Mouse (Mus musculus) hindbrain, embryonic 13.5 days (tissue): ENCODE data around the gene St7. TPM values are rescaled to one million over a fixed set of nuclear protein-coding genes. Genes with fewer than 3 reads are reported as not detected.

Experiments
- ATAC-seq: fragments of 200-750 bp; cut with Nextera tagmentation; 2 replicates; pipeline ENCODE4 v1.8.0; 2017; ENCODE audit warnings: moderate TSS enrichment; ENCODE audit not compliant: low FRiP score
- H3K27ac ChIP-seq: fragments of 300-500 bp; sonication (generic); 2 replicates; pipeline ENCODE4 v1.5.1; 2015; ENCODE audit warnings: inconsistent platforms, mild to moderate bottlenecking, moderate library complexity
- H3K27me3 ChIP-seq: fragments of 300-500 bp; sonication (generic); 2 replicates; pipeline ENCODE4 v1.6.1; 2015; ENCODE audit warnings: mild to moderate bottlenecking, inconsistent platforms
- H3K36me3 ChIP-seq: fragments of 300-500 bp; sonication (generic); 2 replicates; pipeline ENCODE4 v1.6.1; 2015; ENCODE audit warnings: mild to moderate bottlenecking, inconsistent platforms
- H3K4me1 ChIP-seq: fragments of 300-500 bp; sonication (generic); replicated peaks from 2 replicates; pipeline ENCODE4 v1.6.1; 2015; ENCODE audit warnings: inconsistent platforms
- H3K4me2 ChIP-seq: fragments of 300-500 bp; sonication (generic); 2 replicates; pipeline ENCODE4 v1.6.1; 2015; ENCODE audit warnings: inconsistent platforms, mild to moderate bottlenecking, moderate library complexity
- H3K4me3 ChIP-seq: fragments of 300-500 bp; sonication (generic); 2 replicates; pipeline ENCODE4 v1.5.1; 2015; ENCODE audit warnings: mild to moderate bottlenecking, inconsistent platforms
- H3K9ac ChIP-seq: fragments of 300-500 bp; sonication (generic); 2 replicates; pipeline ENCODE4 v1.6.1; 2015; ENCODE audit warnings: mild to moderate bottlenecking, inconsistent platforms
- H3K9me3 ChIP-seq: fragments of 300-500 bp; sonication (generic); 2 replicates; pipeline ENCODE4 v1.6.1; 2016; ENCODE audit warnings: inconsistent platforms
- WGBS: fragments of 180-500 bp; shearing (Covaris S2); methylation state at CpG from one replicate; pipeline ENCODE4 v1.1.7; 2015; 5-methylcytosine and 5-hydroxymethylcytosine counted together
- polyA plus RNA-seq: library from polyadenylated mRNA; unstranded; fragments of >200 nt; fragmentation: Nextera tagmentation; extraction: Ambion mirVana; gene quantifications from 2 replicates; pipeline ENCODE4 v1.2.1, GENCODE M21; 2015

The St7 gene
- polyA plus RNA-seq, 1 experiment from 2014 or later: 57.8 TPM

DNA sequence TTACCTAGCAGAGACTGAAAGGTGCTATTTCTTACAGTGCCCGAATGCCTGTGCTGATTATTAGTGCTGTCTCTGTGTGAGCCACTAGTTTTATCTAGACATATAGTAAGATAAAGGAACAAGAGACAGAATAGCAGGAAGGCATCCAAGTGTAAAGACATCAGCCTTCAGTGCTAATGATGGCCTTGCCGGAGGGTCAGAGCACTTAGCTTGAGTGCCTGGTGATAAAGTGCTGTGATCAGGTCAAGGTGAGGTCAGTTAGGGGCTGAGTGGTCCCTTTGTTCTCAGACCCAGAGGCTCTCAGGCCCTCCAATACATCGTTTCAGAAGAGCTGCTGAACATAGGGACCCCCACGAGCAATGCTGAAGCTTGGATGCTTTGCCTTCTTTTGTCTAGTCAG lies 113.8 kb downstream of the St7 start:
- no peaks in the 10 kb centered on the region for H3K36me3 ChIP-seq
- no peak overlapping the region for H3K9ac ChIP-seq
- H3K4me2 ChIP-seq: no peak overlapping the region
- ATAC-seq: no peak
- 13% methylated on average over 4 of the region's 4 CpGs for WGBS
- H3K27me3 ChIP-seq: no peaks in the 10 kb centered on the region
- no peak overlapping the region for H3K4me3 ChIP-seq
- H3K27ac ChIP-seq: peak overlapping the region; percentile 6; the same call in 1 of the 2 replicates
- H3K4me1 ChIP-seq: peaks cover 6% of the 10 kb centered on the region
- H3K9me3 ChIP-seq: no peaks in the 10 kb centered on the region

DNA sequence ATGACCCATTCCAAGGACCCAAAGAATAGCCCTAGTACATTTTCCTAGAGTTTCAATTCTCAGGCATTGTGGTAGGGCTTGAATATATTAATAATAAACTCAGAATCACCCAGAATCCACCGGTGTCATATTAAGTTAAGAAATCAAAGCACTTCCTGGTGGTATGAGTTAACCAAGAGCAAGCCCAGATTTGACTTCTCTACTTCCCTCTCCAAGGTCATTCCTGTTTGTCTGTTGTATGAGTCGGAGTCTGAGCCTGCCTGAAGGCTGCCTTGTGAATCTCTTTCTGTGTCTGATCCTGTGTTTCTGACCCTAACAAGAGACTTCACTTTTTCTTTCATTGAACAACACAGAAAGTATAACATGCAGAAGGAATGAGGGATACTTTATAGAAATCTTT lies 118.3 kb downstream of the St7 start:
- Histone ChIP-seq H3K27me3 (no peaks in the 10 kb centered on the region), H3K36me3 (no peaks in the 10 kb centered on the region), H3K27ac (no peak overlapping the region), H3K9ac (no peak overlapping the region), H3K4me3 (no peak overlapping the region), H3K4me2 (no peak overlapping the region), H3K9me3 (no peaks in the 10 kb centered on the region), H3K4me1 (peaks cover 17% of the 10 kb centered on the region)
- ATAC-seq: no peak
- 93% methylated on average over 2 of the region's 2 CpGs for WGBS

DNA sequence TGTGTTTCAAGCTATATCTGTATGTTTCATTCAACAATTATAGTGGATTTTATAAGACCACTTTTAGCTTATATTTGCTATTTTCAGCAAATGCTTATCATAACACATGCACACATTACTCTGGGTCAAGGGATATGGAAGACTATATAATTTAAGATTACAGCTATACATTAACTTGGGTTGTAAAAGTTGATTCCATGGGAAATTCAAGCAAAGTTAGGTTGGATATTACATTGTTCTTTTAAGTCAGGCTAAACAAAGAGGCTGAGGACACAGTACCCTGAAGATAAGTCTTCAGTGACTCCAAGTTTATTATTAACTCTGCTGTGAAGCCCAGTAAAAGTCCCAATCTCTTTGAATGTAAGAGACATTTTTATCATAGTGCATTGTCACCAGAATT lies 118.8 kb downstream of the St7 start:
- no peaks in the 10 kb centered on the region for H3K9me3 ChIP-seq
- no peak overlapping the region for H3K4me3 ChIP-seq
- peaks cover 18% of the 10 kb centered on the region for H3K4me1 ChIP-seq
- ATAC-seq: no peak
- no peaks in the 10 kb centered on the region for H3K27me3 ChIP-seq
- no peak overlapping the region for H3K27ac ChIP-seq
- no peaks in the 10 kb centered on the region for H3K36me3 ChIP-seq
- H3K9ac ChIP-seq: no peak overlapping the region
- H3K4me2 ChIP-seq: no peak overlapping the region

DNA sequence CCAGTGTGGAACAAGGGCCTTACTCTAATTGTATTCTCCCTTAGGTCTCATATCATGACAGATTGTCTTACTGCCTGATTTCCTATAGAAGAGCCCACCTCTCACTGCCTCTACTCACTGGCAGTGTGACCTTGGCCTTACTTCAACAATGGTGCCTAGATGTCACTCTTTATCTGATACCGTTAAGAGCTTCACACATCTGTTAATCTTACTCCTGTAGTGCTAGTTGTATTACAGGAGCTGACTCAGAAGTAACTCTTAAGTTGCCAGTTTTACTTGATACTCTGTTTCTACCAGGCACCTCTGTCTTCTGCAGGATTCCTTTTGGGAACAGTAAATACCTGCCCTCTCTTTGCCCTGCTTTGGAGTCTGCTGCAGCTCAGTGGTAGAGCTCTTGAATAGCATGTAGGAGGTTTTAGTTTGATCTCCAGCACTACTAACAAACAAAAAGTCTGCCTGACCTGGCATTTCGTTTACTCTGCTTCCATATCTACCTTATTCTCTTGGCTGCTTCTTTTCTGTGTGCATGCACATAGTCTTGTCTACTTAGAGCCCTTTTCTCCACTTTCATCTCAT lies 121.4 kb downstream of the St7 start:
- no peaks in the 10 kb centered on the region for H3K9me3 ChIP-seq
- WGBS: 55% methylated on average over 2 of the region's 2 CpGs
- H3K4me1 ChIP-seq: peaks cover 22% of the 10 kb centered on the region
- no peak; the same call in 1 of the 2 replicates for ATAC-seq
- H3K4me2 ChIP-seq: no peak overlapping the region
- no peaks in the 10 kb centered on the region for H3K27me3 ChIP-seq
- H3K27ac ChIP-seq: no peak overlapping the region
- H3K9ac ChIP-seq: no peak overlapping the region
- H3K4me3 ChIP-seq: no peak overlapping the region
- H3K36me3 ChIP-seq: no peaks in the 10 kb centered on the region

DNA sequence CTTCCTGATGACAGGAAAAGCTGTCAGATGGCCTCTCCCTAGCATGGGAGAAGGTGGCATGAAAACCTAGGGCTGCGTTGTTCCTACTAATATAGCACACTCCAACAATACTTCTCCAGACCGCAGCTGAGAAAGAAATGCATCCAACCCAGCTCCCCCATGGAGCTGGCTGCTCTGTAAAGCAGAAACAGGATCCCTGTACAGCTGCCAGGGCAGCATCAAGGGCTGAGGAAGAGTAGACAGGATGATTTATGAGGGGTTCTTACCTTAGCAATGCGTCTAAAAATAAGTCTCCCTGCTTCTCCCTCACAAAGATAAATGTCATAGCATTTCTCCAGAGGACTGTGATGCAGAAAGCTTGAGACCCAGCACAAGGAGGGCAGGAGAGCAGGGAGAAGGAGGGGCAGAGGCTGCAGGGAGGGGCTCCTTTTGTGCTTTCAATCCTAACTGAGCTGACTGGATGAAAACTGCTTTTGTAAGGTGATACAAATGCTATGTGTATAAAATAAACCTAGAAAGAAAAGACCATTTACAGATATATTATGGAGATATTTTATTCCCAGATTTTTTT lies 124.2 kb downstream of the St7 start:
- peak overlapping the region; percentile 31; the same call in 1 of the 2 replicates for H3K9ac ChIP-seq

DNA sequence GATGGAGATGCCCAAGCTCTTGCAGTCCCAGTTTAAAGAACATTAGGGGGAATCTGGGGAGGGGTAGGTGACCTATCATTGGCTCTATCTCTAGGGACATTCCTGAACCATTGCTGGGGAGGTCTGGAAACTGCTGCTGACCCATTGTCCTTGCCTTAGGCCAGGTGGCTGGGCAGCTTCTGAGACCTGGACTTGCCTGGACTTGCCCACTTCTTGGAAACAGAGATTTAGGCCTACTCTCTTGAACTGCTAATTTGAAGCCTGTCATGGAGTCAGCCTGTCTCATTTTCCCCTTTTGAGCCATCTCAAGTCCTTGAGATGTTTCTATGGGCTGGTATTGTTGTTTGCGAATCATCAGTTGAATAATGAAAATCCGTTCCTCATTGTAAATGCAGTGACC lies 130.9 kb downstream of the St7 start:
- no peak for ATAC-seq
- WGBS: 96% methylated on average over 2 of the region's 2 CpGs
- Histone ChIP-seq H3K9me3 (no peaks in the 10 kb centered on the region), H3K4me3 (no peak overlapping the region), H3K27me3 (no peaks in the 10 kb centered on the region), H3K4me1 (no peaks in the 10 kb centered on the region), H3K4me2 (no peak overlapping the region), H3K36me3 (peaks cover 15% of the 10 kb centered on the region), H3K27ac (no peak overlapping the region), H3K9ac (no peak overlapping the region)

More for the DNA sequence above, 124.2 kb downstream of the St7 start:
- peak; percentile 80 for ATAC-seq
- H3K27ac ChIP-seq: peak overlapping the region; percentile 83
- H3K4me2 ChIP-seq: peak overlapping the region; percentile 13; the same call in 1 of the 2 replicates
- H3K27me3 ChIP-seq: no peaks in the 10 kb centered on the region
- 9% methylated on average over 3 of the region's 3 CpGs for WGBS
- H3K36me3 ChIP-seq: peaks cover 7% of the 10 kb centered on the region
- H3K4me1 ChIP-seq: peaks cover 22% of the 10 kb centered on the region
- H3K4me3 ChIP-seq: no peak overlapping the region
- no peaks in the 10 kb centered on the region for H3K9me3 ChIP-seq

DNA sequence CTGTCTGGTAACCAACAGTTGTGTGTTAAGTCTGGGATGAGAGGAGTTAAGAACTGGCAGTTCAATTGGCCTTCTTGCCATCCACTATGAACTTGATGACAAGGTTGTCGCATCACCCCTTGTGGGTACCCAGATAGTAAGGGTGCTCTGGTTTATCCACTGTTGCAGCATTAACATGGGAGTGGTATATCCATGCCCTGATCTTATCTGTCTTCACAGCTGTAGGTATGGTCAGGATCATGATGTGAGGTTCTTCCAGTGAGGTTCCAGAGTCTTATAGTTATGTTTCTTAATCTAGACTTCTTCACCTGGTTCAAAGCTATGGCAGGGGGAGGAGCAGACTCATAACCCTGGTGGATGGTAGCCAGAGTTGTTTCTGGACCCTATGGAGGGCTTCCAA lies 132.0 kb downstream of the St7 start:
- 97% methylated on average over 1 of the region's 1 CpGs for WGBS
- no peak overlapping the region for H3K27ac ChIP-seq
- H3K4me2 ChIP-seq: no peak overlapping the region
- H3K36me3 ChIP-seq: peaks cover 23% of the 10 kb centered on the region
- H3K9ac ChIP-seq: no peak overlapping the region
- ATAC-seq: no peak
- no peaks in the 10 kb centered on the region for H3K9me3 ChIP-seq
- H3K27me3 ChIP-seq: no peaks in the 10 kb centered on the region
- no peak overlapping the region for H3K4me3 ChIP-seq
- no peaks in the 10 kb centered on the region for H3K4me1 ChIP-seq

DNA sequence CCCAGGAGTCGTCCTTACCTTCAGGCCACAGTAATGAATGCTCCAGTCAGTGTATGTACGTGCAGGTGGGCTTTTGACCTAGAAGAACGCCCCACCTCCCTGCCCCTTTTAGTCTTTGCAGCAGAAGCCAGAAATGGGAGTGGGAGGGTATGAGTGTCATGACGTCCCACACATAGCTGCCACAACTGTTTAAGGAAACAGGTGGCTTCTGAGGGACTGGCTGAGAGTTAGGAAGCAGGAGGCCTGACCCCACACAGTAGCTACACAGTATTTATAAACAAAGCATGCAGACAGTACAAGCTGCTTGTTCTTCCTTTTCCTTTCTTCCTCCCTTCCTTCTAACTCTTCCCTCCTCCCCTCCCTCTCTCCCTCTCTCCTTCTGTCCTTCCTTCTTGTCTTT lies 135.6 kb downstream of the St7 start:
- Histone ChIP-seq H3K9ac (no peak overlapping the region), H3K9me3 (peaks cover 4% of the 10 kb centered on the region; the same call in 1 of the 2 replicates), H3K27me3 (no peaks in the 10 kb centered on the region), H3K4me1 (no peaks in the 10 kb centered on the region), H3K27ac (no peak overlapping the region), H3K4me2 (no peak overlapping the region), H3K4me3 (no peak overlapping the region), H3K36me3 (peaks cover 27% of the 10 kb centered on the region)
- WGBS: 80% methylated on average over 4 of the region's 4 CpGs
- ATAC-seq: no peak

DNA sequence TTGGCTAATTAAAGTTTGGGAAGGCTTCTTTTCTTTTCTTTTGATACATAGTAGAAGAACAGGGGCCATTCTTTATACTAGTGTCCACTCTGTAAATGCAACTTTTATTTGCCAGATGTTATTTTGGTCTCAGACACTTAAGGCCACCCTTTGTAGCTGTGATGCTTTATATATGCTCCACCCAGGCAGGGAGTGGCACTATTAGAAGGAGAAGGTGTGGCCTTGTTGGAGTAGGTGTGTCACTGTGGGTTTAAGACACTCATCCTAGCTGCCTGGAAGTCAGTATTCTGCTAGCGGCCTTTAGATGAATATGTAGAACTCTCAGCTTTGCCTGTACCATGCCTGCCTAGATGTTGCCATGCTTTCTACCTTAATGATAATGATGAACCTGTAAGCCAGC lies 137.2 kb downstream of the St7 start:
- peaks cover 4% of the 10 kb centered on the region; the same call in 1 of the 2 replicates for H3K9me3 ChIP-seq
- peaks cover 27% of the 10 kb centered on the region for H3K36me3 ChIP-seq
- no peak overlapping the region for H3K9ac ChIP-seq
- ATAC-seq: no peak
- no peaks in the 10 kb centered on the region for H3K4me1 ChIP-seq
- H3K27ac ChIP-seq: no peak overlapping the region
- H3K27me3 ChIP-seq: no peaks in the 10 kb centered on the region
- WGBS: 91% methylated on average over 1 of the region's 1 CpGs
- H3K4me3 ChIP-seq: no peak overlapping the region
- H3K4me2 ChIP-seq: no peak overlapping the region

DNA sequence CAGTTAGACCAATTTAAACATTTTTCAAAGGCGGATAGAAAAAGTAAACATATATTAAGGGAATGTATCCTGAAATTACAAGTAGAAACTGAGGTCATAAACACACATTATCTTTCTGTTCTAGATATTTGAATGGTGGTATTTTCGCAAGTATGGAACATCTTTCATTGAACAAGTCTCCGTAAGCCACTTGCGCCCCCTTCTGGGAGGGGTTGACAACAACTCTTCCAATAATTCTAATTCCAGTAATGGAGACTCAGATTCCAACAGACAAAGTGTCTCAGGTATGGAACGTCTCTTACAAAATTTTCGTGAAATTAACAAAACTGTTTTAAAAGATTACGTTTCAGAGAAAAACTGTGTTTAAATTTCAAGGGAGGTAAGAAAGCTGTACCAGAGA lies 141.8 kb downstream of the St7 start:
- Histone ChIP-seq H3K4me2 (no peak overlapping the region), H3K4me1 (no peaks in the 10 kb centered on the region), H3K9ac (no peak overlapping the region), H3K27me3 (no peaks in the 10 kb centered on the region), H3K27ac (no peak overlapping the region), H3K36me3 (peaks cover 18% of the 10 kb centered on the region), H3K4me3 (no peak overlapping the region), H3K9me3 (peaks cover 4% of the 10 kb centered on the region; the same call in 1 of the 2 replicates)
- ATAC-seq: no peak
- WGBS: 41% methylated on average over 7 of the region's 7 CpGs

DNA sequence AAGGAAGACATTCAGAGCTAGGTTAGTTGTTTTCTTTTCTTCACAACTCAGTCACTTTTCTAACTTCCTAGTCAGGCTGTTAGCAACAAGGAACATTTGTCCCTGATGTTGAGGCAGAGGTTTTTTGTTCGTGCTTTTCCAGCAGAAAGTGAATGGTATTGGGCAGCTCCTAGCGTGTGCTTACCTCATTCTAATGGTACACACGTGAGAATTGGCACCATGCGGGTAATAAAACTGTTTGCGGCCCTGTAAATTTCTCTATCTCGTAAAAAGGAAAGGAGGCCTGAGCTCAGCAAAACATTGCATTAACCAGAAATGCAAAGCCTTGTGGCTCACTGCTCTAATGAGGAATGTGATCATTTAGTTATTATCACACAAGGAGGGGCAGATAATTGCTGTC lies 143.0 kb downstream of the St7 start:
- Histone ChIP-seq H3K9ac (no peak overlapping the region), H3K9me3 (no peaks in the 10 kb centered on the region; the same call in 1 of the 2 replicates), H3K27me3 (no peaks in the 10 kb centered on the region), H3K4me2 (no peak overlapping the region), H3K27ac (no peak overlapping the region), H3K4me3 (no peak overlapping the region), H3K4me1 (no peaks in the 10 kb centered on the region), H3K36me3 (peaks cover 13% of the 10 kb centered on the region)
- ATAC-seq: no peak
- WGBS: 85% methylated on average over 6 of the region's 6 CpGs

DNA sequence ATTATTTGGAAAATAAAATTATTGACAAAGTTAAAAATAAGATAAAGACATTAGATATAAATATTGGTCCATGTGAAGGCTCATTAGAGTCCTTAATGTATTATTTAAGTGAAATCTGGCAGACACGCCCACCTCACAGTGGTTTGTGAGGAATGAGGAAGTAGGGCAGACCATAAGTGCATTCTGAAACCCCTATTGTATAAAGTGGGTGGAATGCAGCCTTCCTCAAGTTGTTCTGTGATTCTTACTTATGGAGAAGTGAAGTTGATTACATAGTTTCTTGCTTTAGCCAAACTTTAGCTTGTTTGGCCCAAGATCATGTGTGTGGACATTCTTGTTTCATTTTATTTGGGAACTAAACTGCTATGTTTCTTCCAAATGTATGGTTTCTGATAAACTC lies 144.9 kb downstream of the St7 start:
- ATAC-seq: no peak
- H3K27me3 ChIP-seq: no peaks in the 10 kb centered on the region
- no peaks in the 10 kb centered on the region for H3K9me3 ChIP-seq
- no peak overlapping the region for H3K4me2 ChIP-seq
- no peak overlapping the region for H3K9ac ChIP-seq
- WGBS: 88% methylated on average over 1 of the region's 1 CpGs
- H3K4me1 ChIP-seq: no peaks in the 10 kb centered on the region
- no peak overlapping the region for H3K4me3 ChIP-seq
- H3K27ac ChIP-seq: no peak overlapping the region
- peaks cover 13% of the 10 kb centered on the region for H3K36me3 ChIP-seq

DNA sequence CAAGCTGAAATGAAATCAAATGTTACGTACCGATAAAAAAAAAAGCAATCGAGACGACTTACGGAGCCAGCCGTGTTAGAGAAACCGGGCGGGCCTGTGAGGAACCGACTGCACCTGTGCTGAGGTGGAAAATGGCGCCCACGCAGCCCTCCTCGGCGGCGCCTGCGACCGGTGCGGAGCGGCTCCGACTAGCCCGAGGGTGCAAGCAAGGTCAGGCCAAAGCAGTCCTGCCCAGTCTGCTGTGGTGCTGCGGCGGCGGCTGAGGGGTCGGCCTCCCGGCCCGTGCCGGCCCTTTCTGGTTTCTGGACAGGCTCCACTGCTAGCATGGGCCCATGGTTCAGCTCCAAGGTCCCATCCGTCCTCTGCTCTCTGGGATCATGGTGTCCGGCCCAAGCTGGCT lies 147.7 kb downstream of the St7 start:
- peak; percentile 68; the same call in 1 of the 2 replicates for ATAC-seq
- no peak overlapping the region for H3K4me2 ChIP-seq

More for the DNA sequence above, 147.7 kb downstream of the St7 start:
- no peaks in the 10 kb centered on the region for H3K9me3 ChIP-seq
- peaks cover 11% of the 10 kb centered on the region for H3K36me3 ChIP-seq
- no peak overlapping the region for H3K4me3 ChIP-seq
- H3K4me1 ChIP-seq: no peaks in the 10 kb centered on the region
- H3K9ac ChIP-seq: no peak overlapping the region
- 78% methylated on average over 29 of the region's 29 CpGs for WGBS
- no peak overlapping the region for H3K27ac ChIP-seq
- H3K27me3 ChIP-seq: no peaks in the 10 kb centered on the region
